Mouse (Mus musculus): ENCODE data around the gene Fbxl17. TPM values are rescaled to one million over a fixed set of nuclear protein-coding genes. Genes with fewer than 3 reads are reported as not detected.

Gene Fbxl17
- polyA plus RNA-seq, 1 experiment from 2014 or later, result 17.4 TPM

DNA sequence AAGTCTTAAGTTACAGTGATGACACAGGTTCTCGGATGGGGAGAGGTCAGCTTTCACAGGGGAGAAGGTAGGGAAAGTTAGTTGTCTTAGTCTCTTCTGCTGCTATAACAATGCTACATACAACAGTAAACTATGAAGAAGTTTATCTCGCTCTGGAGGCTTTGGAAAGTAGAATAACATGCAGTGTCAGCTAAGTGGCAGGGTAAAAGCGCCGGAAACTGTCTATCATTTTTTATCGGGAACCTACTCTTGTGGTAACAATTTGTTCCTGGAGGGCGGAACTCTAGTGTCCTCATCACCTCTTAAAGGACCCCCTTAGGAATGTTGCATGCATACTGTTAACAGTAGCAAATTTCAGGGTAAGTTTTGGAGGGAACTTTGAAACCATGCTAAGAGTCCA, 1.3 kb upstream of the Fbxl17 start:
- Histone ChIP-seq H3K27ac (replicated peaks in 1 of 2; ENCODE audit: control insufficient read depth in 1 of 2, insufficient read depth in 1 of 2, low read depth in 2 of 2, low read length in 2 of 2) (peak overlapping the region in 1 of 2 experiments; percentile 98; a peak in 2 of 4 replicates), H3K36me3 (ENCODE audit: control insufficient read depth, insufficient read depth, low read length) (no peaks in the 10 kb centered on the region; the same call in 1 of the 2 replicates), H3K9me3 (ENCODE audit: control insufficient read depth, low read length) (no peaks in the 10 kb centered on the region), H3K4me1 (ENCODE audit: control insufficient read depth in 2 of 2, insufficient read depth in 2 of 2, low read length in 2 of 2) (peaks cover 2 to 22% of the 10 kb centered on the region in 2 experiments; a peak in 3 of 4 replicates), H3K4me2 (ENCODE audit: low read length) (peak overlapping the region; percentile 75), H3K27me3 (ENCODE audit: control insufficient read depth, insufficient read depth, low read length) (no peaks in the 10 kb centered on the region), H3K9ac (ENCODE audit: low read length) (peak overlapping the region; percentile 98; the same call in 1 of the 2 replicates), H3K4me3 (ENCODE audit: control insufficient read depth in 1 of 2, insufficient read depth in 1 of 2, low read depth in 1 of 2, low read length in 2 of 2) (peak overlapping the region in 1 of 2 experiments; percentile 88; a peak in 2 of 4 replicates)
- no peak for ATAC-seq (ENCODE audit: insufficient number of reproducible peaks, insufficient read depth, low FRiP score, low read depth)
- WGBS, result 83% methylated on average over 6 of the region's 6 CpGs

- H3K27ac ChIP-seq (replicated peaks in 1 of 2; ENCODE audit: control insufficient read depth in 1 of 2, insufficient read depth in 1 of 2, low read depth in 2 of 2, low read length in 2 of 2), result peak overlapping the region; percentile 93 to 98
- no peaks in the 10 kb centered on the region for H3K9me3 ChIP-seq (ENCODE audit: control insufficient read depth, low read length)
- WGBS, result under 1% methylated on average over 27 of the region's 78 CpGs
- ATAC-seq (ENCODE audit: insufficient number of reproducible peaks, insufficient read depth, low FRiP score, low read depth), result peak; percentile 87
- H3K9ac ChIP-seq (ENCODE audit: low read length), result peak overlapping the region; percentile 98
- peak overlapping the region; percentile 88 to 92 for H3K4me3 ChIP-seq (ENCODE audit: control insufficient read depth in 1 of 2, insufficient read depth in 1 of 2, low read depth in 1 of 2, low read length in 2 of 2)
- H3K36me3 ChIP-seq (ENCODE audit: control insufficient read depth, insufficient read depth, low read length), result no peaks in the 10 kb centered on the region; the same call in 1 of the 2 replicates
- H3K4me2 ChIP-seq (ENCODE audit: low read length), result peak overlapping the region; percentile 75
- H3K27me3 ChIP-seq (ENCODE audit: control insufficient read depth, insufficient read depth, low read length), result no peaks in the 10 kb centered on the region
- H3K4me1 ChIP-seq (ENCODE audit: control insufficient read depth in 2 of 2, insufficient read depth in 2 of 2, low read length in 2 of 2), result peaks cover 2 to 22% of the 10 kb centered on the region in 2 experiments; a peak in 3 of 4 replicates
Observed at GRCm38 (mm10) chr17:63500156-63500834, 478 bp upstream of the Fbxl17 start.

DNA sequence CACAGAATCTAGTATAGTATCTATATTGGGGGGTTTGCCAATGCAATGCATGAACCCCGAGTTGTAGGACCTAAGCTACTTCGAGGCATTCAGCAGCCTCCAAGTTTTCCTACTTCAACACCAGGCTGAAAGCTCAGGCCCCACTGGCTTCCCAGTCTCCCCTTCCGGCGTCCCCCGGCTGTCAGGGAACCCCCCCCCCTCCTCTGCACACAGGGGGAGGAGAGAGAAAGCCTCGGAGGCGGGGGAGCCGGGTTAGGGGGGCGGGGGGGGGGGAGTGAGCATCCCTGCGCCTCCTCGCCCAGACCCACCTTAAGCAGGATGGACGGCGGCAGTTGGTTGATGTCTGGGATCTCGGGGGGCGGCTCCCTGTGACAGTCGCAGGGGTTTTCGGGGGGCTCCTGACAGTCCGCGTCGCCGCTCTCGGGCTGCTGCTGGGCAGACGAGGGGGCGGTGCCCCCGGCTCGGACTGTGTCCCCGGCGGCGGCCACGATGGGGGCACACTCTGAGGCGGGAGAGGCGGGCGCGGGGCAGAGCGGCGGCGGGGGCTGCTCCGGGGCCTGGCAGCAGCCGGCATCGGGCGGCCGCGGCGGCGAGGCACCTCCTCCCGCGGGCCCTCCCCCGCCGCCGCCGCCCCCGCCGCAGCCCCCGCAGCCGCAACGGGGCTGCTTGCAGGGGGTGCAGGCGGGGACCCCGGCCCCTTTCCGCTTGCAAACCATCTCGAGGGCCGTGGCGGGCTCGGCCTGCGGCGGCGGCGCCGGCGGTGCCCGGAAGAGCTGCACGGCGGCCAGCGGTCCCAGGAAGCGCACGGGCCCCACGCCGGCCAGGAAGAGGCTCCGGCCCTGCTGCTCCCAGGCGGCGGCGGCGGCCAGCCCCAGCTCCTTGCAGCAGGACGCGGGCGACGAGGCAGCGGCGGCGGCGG, 841 bp downstream of the Fbxl17 start:
- H3K27me3 ChIP-seq (ENCODE audit: control insufficient read depth, insufficient read depth, low read length), result no peaks in the 10 kb centered on the region
- H3K36me3 ChIP-seq (ENCODE audit: control insufficient read depth, insufficient read depth, low read length), result no peaks in the 10 kb centered on the region; the same call in 1 of the 2 replicates
- peak; percentile 31 for ATAC-seq (ENCODE audit: insufficient number of reproducible peaks, insufficient read depth, low FRiP score, low read depth)
- H3K27ac ChIP-seq (replicated peaks in 1 of 2; ENCODE audit: control insufficient read depth in 1 of 2, insufficient read depth in 1 of 2, low read depth in 2 of 2, low read length in 2 of 2), result peak overlapping the region; percentile 93 to 98
- peak overlapping the region; percentile 75 for H3K4me2 ChIP-seq (ENCODE audit: low read length)
- H3K9me3 ChIP-seq (ENCODE audit: control insufficient read depth, low read length), result no peaks in the 10 kb centered on the region
- H3K4me1 ChIP-seq (ENCODE audit: control insufficient read depth in 2 of 2, insufficient read depth in 2 of 2, low read length in 2 of 2), result peaks cover 2 to 22% of the 10 kb centered on the region in 2 experiments; a peak in 3 of 4 replicates
- H3K4me3 ChIP-seq (ENCODE audit: control insufficient read depth in 1 of 2, insufficient read depth in 1 of 2, low read depth in 1 of 2, low read length in 2 of 2), result peak overlapping the region; percentile 88 to 92
- WGBS, result under 1% methylated on average over 61 of the region's 90 CpGs
- peak overlapping the region; percentile 98 for H3K9ac ChIP-seq (ENCODE audit: low read length)

GRCm38 (mm10) chr17:63498182-63498716, 1.6 kb downstream of the Fbxl17 start:
- H3K4me3 ChIP-seq (ENCODE audit: control insufficient read depth in 1 of 2, insufficient read depth in 1 of 2, low read depth in 1 of 2, low read length in 2 of 2), result peak overlapping the region; percentile 88 to 92
- 22% methylated on average over 6 of the region's 6 CpGs for WGBS
- peak overlapping the region; percentile 75 for H3K4me2 ChIP-seq (ENCODE audit: low read length)
- H3K27me3 ChIP-seq (ENCODE audit: control insufficient read depth, insufficient read depth, low read length), result no peaks in the 10 kb centered on the region
- H3K36me3 ChIP-seq (ENCODE audit: control insufficient read depth, insufficient read depth, low read length), result no peaks in the 10 kb centered on the region; the same call in 1 of the 2 replicates
- peak overlapping the region; percentile 98 for H3K9ac ChIP-seq (ENCODE audit: low read length)
- H3K9me3 ChIP-seq (ENCODE audit: control insufficient read depth, low read length), result no peaks in the 10 kb centered on the region
- ATAC-seq (ENCODE audit: insufficient number of reproducible peaks, insufficient read depth, low FRiP score, low read depth), result no peak
- H3K4me1 ChIP-seq (ENCODE audit: control insufficient read depth in 2 of 2, insufficient read depth in 2 of 2, low read length in 2 of 2), result peaks cover 2 to 22% of the 10 kb centered on the region in 2 experiments; a peak in 3 of 4 replicates
- H3K27ac ChIP-seq (replicated peaks in 1 of 2; ENCODE audit: control insufficient read depth in 1 of 2, insufficient read depth in 1 of 2, low read depth in 2 of 2, low read length in 2 of 2), result peak overlapping the region in 1 of 2 experiments; percentile 98; a peak in 2 of 4 replicates

- H3K9me3 ChIP-seq (ENCODE audit: control insufficient read depth, low read length), result no peaks in the 10 kb centered on the region
- peaks cover 8 to 28% of the 10 kb centered on the region in 2 experiments for H3K4me1 ChIP-seq (ENCODE audit: control insufficient read depth in 2 of 2, insufficient read depth in 2 of 2, low read length in 2 of 2)
- WGBS, result 67% methylated on average over 6 of the region's 6 CpGs
- no peak overlapping the region for H3K27ac ChIP-seq (replicated peaks in 1 of 2; ENCODE audit: control insufficient read depth in 1 of 2, insufficient read depth in 1 of 2, low read depth in 2 of 2, low read length in 2 of 2)
- no peak for ATAC-seq (ENCODE audit: insufficient number of reproducible peaks, insufficient read depth, low FRiP score, low read depth)
- H3K36me3 ChIP-seq (ENCODE audit: control insufficient read depth, insufficient read depth, low read length), result no peaks in the 10 kb centered on the region; the same call in 1 of the 2 replicates
- no peak overlapping the region for H3K4me3 ChIP-seq (ENCODE audit: control insufficient read depth in 1 of 2, insufficient read depth in 1 of 2, low read depth in 1 of 2, low read length in 2 of 2)
- H3K4me2 ChIP-seq (ENCODE audit: low read length), result peak overlapping the region; percentile 75
- H3K27me3 ChIP-seq (ENCODE audit: control insufficient read depth, insufficient read depth, low read length), result no peaks in the 10 kb centered on the region
- H3K9ac ChIP-seq (ENCODE audit: low read length), result no peak overlapping the region
Observed at GRCm38 (mm10) chr17:63497206-63497731, 2.5 kb downstream of the Fbxl17 start.

DNA sequence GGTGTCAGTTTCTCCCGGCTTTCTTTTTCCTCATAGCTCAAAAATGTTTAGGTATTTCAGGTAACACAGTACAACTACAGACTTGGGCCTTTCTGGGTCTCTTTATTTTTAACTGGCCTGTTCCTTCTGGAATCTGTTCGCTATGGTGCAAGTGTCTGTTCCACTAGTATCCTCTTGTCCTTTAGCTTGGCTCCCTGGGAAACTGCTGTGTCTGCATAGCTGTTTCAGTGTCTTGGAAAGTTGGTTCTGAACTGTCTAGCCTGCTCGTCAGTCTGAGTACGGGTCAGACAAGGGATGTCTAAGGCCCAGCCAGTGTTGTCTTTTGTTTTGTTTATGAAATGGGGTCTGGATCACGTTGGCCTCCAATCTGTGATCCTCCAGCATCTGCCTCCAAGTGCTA, 3.7 kb downstream of the Fbxl17 start:
- peaks cover 8 to 34% of the 10 kb centered on the region in 2 experiments for H3K4me1 ChIP-seq (ENCODE audit: control insufficient read depth in 2 of 2, insufficient read depth in 2 of 2, low read length in 2 of 2)
- no peak overlapping the region for H3K4me2 ChIP-seq (ENCODE audit: low read length)
- H3K36me3 ChIP-seq (ENCODE audit: control insufficient read depth, insufficient read depth, low read length), result no peaks in the 10 kb centered on the region
- ATAC-seq (ENCODE audit: insufficient number of reproducible peaks, insufficient read depth, low FRiP score, low read depth), result no peak
- H3K4me3 ChIP-seq (ENCODE audit: control insufficient read depth in 1 of 2, insufficient read depth in 1 of 2, low read depth in 1 of 2, low read length in 2 of 2), result no peak overlapping the region
- no peaks in the 10 kb centered on the region for H3K9me3 ChIP-seq (ENCODE audit: control insufficient read depth, low read length)
- H3K27me3 ChIP-seq (ENCODE audit: control insufficient read depth, insufficient read depth, low read length), result no peaks in the 10 kb centered on the region
- H3K27ac ChIP-seq (replicated peaks in 1 of 2; ENCODE audit: control insufficient read depth in 1 of 2, insufficient read depth in 1 of 2, low read depth in 2 of 2, low read length in 2 of 2), result peak overlapping the region; percentile 2 to 8; a peak in 1 of 4 replicates
- no peak overlapping the region for H3K9ac ChIP-seq (ENCODE audit: low read length)
- 51% methylated on average over 5 of the region's 5 CpGs for WGBS

Measured in heart, embryonic 14.5 days (tissue).